Mouse (Mus musculus): ENCODE results near the gene Lsamp. TPM values are rescaled to one million over a fixed set of nuclear protein-coding genes. Genes with fewer than 3 reads are reported as not detected.

Lsamp gene
- polyA plus RNA-seq, 1 experiment from 2014 or later: 11.8 TPM

DNA sequence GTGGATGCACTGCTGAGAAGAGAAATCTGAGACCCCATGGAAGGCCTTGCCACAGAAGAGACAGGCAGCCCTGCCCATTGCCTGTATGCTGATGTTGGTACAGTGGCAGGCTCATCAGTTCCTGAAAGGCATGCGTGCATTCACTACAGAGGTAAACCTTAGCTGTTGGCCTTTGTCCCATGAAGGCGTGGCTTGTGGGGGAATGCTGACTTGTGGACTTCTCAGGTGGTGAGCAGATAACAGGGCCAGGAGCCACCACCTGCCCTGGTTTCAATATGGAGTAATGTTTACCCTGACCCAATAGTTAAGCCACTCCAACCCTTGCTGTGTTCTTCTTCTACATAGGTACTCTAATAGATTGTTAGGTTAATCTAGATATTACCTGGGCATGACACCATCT, 415.4 kb downstream of the Lsamp start:
- H3K27me3 ChIP-seq: no peaks in the 10 kb centered on the region
- H3K27ac ChIP-seq: no peak overlapping the region
- H3K9ac ChIP-seq: no peak overlapping the region
- no peaks in the 10 kb centered on the region for H3K4me1 ChIP-seq
- H3K4me2 ChIP-seq: no peak overlapping the region
- H3K9me3 ChIP-seq: no peaks in the 10 kb centered on the region
- WGBS: 82% methylated on average over 2 of the region's 2 CpGs
- no peak for ATAC-seq (ENCODE audit: insufficient number of reproducible peaks, insufficient read depth, low FRiP score, low TSS enrichment, low read depth)
- no peaks in the 10 kb centered on the region for H3K36me3 ChIP-seq
- H3K4me3 ChIP-seq: no peak overlapping the region

DNA sequence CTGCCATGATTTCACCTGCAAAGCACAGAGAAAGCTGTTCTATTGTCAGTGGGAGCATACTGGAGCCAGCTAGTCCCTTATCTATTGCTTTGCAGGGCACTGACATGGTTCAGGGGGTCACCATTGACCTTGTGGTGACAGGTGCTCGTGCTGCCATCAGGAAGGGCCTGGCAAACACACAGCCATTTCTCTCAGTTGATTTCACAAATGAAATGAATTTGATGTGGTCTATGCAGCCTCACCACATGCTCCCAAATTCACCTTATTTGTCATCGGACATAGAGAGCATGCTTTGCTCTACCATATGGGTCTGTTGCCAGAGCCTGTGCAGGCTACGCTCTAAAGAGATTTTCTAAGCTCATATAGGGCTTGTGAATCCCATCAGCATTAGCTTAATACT, 450.1 kb downstream of the Lsamp start:
- Histone ChIP-seq H3K4me3 (no peak overlapping the region), H3K4me1 (no peaks in the 10 kb centered on the region), H3K9me3 (no peaks in the 10 kb centered on the region), H3K27ac (no peak overlapping the region), H3K36me3 (no peaks in the 10 kb centered on the region), H3K27me3 (no peaks in the 10 kb centered on the region), H3K9ac (no peak overlapping the region), H3K4me2 (no peak overlapping the region)
- no peak for ATAC-seq (ENCODE audit: insufficient number of reproducible peaks, insufficient read depth, low FRiP score, low TSS enrichment, low read depth)
- 83% methylated on average over 3 of the region's 3 CpGs for WGBS

DNA sequence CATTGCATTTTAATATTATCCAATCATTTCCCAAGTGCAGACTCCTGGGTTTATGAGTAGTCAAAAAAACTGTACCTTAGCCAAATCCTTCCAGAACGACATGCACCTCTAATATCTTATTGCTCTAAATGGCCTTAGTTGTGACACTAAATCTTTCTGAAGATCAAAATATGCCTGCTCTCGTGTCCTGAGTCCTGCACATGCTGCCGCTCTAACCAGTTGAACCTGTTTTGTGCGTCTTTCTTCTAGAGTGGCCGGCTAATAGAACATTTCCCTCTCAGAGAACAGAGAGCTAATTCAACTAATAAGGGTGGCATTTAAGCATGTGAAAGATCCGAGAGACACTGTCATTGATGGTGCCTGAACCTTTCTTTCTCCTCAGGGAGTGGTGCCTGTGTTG, 452.3 kb downstream of the Lsamp start:
- no peak overlapping the region for H3K4me2 ChIP-seq
- no peak overlapping the region for H3K9ac ChIP-seq
- H3K36me3 ChIP-seq: no peaks in the 10 kb centered on the region
- H3K4me3 ChIP-seq: no peak overlapping the region
- no peaks in the 10 kb centered on the region for H3K9me3 ChIP-seq
- H3K4me1 ChIP-seq: no peaks in the 10 kb centered on the region
- no peaks in the 10 kb centered on the region for H3K27me3 ChIP-seq
- 52% methylated on average over 6 of the region's 6 CpGs for WGBS
- no peak for ATAC-seq (ENCODE audit: insufficient number of reproducible peaks, insufficient read depth, low FRiP score, low TSS enrichment, low read depth)
- no peak overlapping the region for H3K27ac ChIP-seq

DNA sequence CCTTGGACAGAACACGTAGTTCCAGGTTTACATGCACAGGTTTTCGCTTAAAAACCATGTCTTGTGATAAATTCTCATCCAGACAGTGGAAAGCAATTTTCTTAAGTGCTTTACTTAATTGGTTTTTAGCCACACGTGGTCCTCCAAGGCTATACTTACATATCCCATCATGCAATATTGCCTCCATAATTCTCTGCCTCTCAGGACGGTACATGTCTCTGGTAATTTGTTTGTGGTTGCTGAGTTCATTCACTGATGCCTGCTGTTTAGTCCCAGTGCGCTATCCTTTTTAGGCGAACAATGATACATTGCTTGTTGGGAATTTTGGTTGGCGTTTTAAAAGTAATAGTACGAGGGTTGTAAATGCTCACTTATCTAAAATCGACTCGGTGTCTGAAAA, 453.7 kb downstream of the Lsamp start:
- Histone ChIP-seq H3K9ac (no peak overlapping the region), H3K9me3 (no peaks in the 10 kb centered on the region), H3K4me2 (no peak overlapping the region), H3K4me3 (no peak overlapping the region), H3K4me1 (no peaks in the 10 kb centered on the region), H3K27me3 (no peaks in the 10 kb centered on the region), H3K36me3 (no peaks in the 10 kb centered on the region), H3K27ac (no peak overlapping the region)
- WGBS: 86% methylated on average over 10 of the region's 10 CpGs
- ATAC-seq (ENCODE audit: insufficient number of reproducible peaks, insufficient read depth, low FRiP score, low TSS enrichment, low read depth): no peak

DNA sequence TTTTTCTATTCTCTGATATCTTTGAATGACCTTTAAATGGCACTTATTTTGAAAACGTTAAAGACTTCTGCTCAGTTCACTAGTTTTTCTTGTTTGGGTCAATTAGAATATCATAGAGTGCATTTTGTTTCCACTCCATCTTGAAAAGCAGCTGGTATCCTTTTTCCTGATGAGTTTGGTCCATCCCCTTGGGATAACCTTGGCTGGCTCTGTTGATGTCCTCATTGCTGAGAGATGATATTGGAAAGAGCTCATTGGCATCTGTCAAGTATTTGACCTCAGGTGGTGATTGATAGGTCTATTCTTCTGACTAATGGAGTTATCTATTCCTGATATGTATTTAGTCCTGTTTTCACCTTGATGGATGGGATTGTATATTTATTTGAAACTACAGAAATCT, 454.7 kb downstream of the Lsamp start:
- no peaks in the 10 kb centered on the region for H3K36me3 ChIP-seq
- no peak for ATAC-seq (ENCODE audit: insufficient number of reproducible peaks, insufficient read depth, low FRiP score, low TSS enrichment, low read depth)
- H3K27ac ChIP-seq: no peak overlapping the region
- H3K9me3 ChIP-seq: no peaks in the 10 kb centered on the region
- H3K4me2 ChIP-seq: no peak overlapping the region
- H3K27me3 ChIP-seq: no peaks in the 10 kb centered on the region
- WGBS: 79% methylated on average over 1 of the region's 1 CpGs
- no peak overlapping the region for H3K4me3 ChIP-seq
- no peaks in the 10 kb centered on the region for H3K4me1 ChIP-seq
- H3K9ac ChIP-seq: no peak overlapping the region

DNA sequence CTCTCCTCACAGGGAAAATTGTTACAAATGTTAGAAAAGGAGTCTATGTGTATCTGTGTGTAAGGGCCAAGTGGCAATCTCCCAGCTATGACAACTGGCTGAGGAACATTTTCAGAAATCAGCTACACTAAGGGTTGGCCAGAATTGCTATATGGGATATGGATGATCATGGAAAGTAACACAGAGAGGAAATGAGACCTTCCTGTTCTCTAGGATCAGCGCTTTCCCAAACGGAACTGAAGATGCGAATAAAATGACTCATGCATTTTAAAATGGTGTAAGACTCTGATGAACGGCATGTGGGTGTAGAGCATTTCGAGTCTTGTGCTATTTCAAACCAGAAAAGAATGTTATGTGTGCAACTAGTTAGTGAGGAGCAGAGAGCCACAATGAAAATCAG, 462.4 kb downstream of the Lsamp start:
- H3K4me2 ChIP-seq: no peak overlapping the region
- 81% methylated on average over 5 of the region's 5 CpGs for WGBS
- no peaks in the 10 kb centered on the region for H3K9me3 ChIP-seq
- H3K36me3 ChIP-seq: no peaks in the 10 kb centered on the region
- no peaks in the 10 kb centered on the region for H3K27me3 ChIP-seq
- no peak overlapping the region for H3K9ac ChIP-seq
- H3K4me1 ChIP-seq: no peaks in the 10 kb centered on the region
- ATAC-seq (ENCODE audit: insufficient number of reproducible peaks, insufficient read depth, low FRiP score, low TSS enrichment, low read depth): no peak
- H3K4me3 ChIP-seq: no peak overlapping the region
- H3K27ac ChIP-seq: no peak overlapping the region

DNA sequence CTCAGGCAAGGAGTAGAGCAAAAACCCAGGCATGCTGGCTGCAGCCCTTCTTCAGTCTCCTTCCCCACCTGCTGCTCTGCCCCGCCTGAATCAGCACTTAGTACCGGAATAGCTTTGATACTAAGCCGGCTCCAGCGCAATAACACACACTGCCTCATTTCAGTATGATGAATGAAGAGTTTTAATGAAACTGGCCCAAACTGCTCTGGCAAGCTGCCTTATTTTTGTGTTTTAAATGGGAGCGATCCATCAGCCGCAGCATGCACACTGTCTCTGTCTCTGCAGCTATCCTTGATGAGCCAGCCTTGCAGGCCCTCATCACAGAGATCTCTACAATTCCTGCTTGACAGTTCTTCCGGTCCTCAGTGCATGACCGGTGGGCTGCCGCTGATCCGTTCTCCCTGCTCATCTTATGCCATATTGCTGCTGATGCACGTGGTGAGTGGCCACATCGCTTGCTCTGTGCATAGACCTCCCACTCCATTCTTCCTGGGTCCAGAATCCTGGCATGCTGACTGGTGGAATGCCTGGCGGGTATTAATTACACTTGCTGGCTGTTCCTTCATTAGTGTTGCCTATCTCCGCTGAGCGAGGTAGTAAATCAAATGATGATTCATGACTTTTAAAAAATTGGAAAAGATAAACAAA, 479.4 kb downstream of the Lsamp start:
- H3K27ac ChIP-seq: no peak overlapping the region
- no peak for ATAC-seq (ENCODE audit: insufficient number of reproducible peaks, insufficient read depth, low FRiP score, low TSS enrichment, low read depth)
- H3K27me3 ChIP-seq: no peaks in the 10 kb centered on the region
- no peaks in the 10 kb centered on the region for H3K4me1 ChIP-seq
- H3K4me3 ChIP-seq: no peak overlapping the region
- H3K36me3 ChIP-seq: no peaks in the 10 kb centered on the region
- no peak overlapping the region for H3K4me2 ChIP-seq
- WGBS: 80% methylated on average over 15 of the region's 15 CpGs
- H3K9ac ChIP-seq: no peak overlapping the region
- H3K9me3 ChIP-seq: no peaks in the 10 kb centered on the region

DNA sequence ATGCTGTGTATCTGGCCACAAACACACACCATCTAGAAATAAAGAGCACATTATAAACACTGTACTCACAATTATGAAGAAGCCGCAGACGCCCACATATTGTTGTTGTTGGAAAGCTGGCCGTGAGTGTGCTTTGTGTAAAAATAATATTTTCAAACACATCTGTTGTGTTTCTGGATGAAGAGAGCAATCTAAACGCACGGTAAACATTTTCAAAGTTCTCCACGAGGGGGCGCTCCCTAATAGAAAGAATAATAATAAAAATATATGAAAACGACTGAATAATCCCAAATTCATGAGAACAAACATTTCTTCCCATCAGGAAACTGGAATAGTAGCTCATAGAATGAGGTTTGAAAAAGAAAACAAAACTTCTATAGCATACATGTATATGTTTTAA, 482.4 kb downstream of the Lsamp start:
- no peak for ATAC-seq (ENCODE audit: insufficient number of reproducible peaks, insufficient read depth, low FRiP score, low TSS enrichment, low read depth)
- 15% methylated on average over 8 of the region's 8 CpGs for WGBS
- no peak overlapping the region for H3K4me3 ChIP-seq
- no peak overlapping the region for H3K4me2 ChIP-seq
- no peaks in the 10 kb centered on the region for H3K27me3 ChIP-seq
- no peaks in the 10 kb centered on the region for H3K4me1 ChIP-seq
- H3K9ac ChIP-seq: no peak overlapping the region
- no peaks in the 10 kb centered on the region for H3K36me3 ChIP-seq
- H3K9me3 ChIP-seq: no peaks in the 10 kb centered on the region
- H3K27ac ChIP-seq: no peak overlapping the region

DNA sequence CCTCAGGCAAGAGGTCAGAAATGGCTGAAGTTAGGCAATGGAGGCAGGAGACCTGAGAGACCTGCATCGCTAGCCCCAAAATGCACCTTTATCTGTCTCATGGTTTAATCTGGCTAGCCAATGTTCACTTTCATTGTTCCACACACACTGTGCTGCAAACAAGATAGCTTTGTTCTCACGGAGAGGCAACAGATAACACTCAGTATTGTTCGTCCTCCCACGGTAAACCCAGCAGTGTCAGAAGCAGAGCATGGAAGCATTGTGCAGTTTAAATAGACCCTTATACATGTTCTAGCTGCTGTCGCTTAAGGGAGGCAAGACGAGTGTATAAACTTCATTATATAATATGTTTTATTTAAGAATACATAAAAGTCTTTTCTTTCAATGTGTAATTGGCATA, 486.8 kb downstream of the Lsamp start:
- Histone ChIP-seq H3K4me1 (no peaks in the 10 kb centered on the region), H3K4me3 (no peak overlapping the region), H3K27ac (no peak overlapping the region), H3K27me3 (no peaks in the 10 kb centered on the region), H3K9me3 (no peaks in the 10 kb centered on the region), H3K36me3 (no peaks in the 10 kb centered on the region), H3K4me2 (no peak overlapping the region), H3K9ac (no peak overlapping the region)
- no peak for ATAC-seq (ENCODE audit: insufficient number of reproducible peaks, insufficient read depth, low FRiP score, low TSS enrichment, low read depth)
- 57% methylated on average over 6 of the region's 6 CpGs for WGBS

DNA sequence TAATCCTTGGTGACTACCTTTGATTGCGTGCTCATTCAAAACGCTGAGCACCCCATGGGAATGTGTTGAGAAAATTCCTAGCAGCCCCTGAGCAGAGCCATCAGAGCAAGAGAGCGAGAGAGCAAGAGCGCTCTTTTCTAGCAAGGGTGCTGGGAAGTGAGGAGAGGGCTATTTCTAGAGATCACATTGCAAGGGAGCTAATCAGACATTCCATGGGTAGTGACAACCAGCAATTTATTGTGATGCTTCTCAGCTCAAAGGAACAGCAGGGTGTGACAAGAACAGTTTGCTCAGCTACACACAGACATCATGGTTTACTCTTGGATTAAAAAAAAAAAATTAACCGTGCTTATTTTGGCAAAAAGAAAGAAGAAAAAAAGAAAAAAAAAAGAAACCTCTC, 487.8 kb downstream of the Lsamp start:
- no peaks in the 10 kb centered on the region for H3K9me3 ChIP-seq
- no peaks in the 10 kb centered on the region for H3K4me1 ChIP-seq
- H3K27ac ChIP-seq: no peak overlapping the region
- no peak for ATAC-seq (ENCODE audit: insufficient number of reproducible peaks, insufficient read depth, low FRiP score, low TSS enrichment, low read depth)
- WGBS: 65% methylated on average over 5 of the region's 5 CpGs
- no peak overlapping the region for H3K9ac ChIP-seq
- H3K36me3 ChIP-seq: no peaks in the 10 kb centered on the region
- no peaks in the 10 kb centered on the region for H3K27me3 ChIP-seq
- no peak overlapping the region for H3K4me2 ChIP-seq
- no peak overlapping the region for H3K4me3 ChIP-seq

DNA sequence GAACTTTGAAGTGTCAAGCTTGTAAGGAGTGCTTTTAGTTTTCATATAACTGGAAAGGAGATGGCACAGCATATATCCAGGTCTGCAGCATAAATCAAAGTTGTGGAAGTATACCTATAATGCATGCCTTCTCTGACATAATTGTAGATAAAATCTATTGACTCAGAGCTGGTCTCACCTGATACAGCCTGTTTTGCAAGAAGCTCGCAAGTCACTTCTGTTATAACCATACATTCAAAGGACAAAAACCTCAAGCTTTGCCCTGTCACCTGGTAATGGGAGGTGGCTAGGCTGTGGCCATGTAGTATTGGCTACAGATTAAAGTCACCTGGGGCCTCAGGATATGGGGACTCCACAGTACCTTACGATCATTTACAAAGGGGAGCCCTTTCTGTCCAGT, 507.4 kb downstream of the Lsamp start:
- H3K9me3 ChIP-seq: no peaks in the 10 kb centered on the region
- no peak overlapping the region for H3K4me3 ChIP-seq
- no peaks in the 10 kb centered on the region for H3K36me3 ChIP-seq
- H3K4me2 ChIP-seq: no peak overlapping the region
- ATAC-seq (ENCODE audit: insufficient number of reproducible peaks, insufficient read depth, low FRiP score, low TSS enrichment, low read depth): no peak
- 92% methylated on average over 2 of the region's 2 CpGs for WGBS
- no peak overlapping the region for H3K27ac ChIP-seq
- no peaks in the 10 kb centered on the region for H3K4me1 ChIP-seq
- no peaks in the 10 kb centered on the region for H3K27me3 ChIP-seq
- no peak overlapping the region for H3K9ac ChIP-seq

DNA sequence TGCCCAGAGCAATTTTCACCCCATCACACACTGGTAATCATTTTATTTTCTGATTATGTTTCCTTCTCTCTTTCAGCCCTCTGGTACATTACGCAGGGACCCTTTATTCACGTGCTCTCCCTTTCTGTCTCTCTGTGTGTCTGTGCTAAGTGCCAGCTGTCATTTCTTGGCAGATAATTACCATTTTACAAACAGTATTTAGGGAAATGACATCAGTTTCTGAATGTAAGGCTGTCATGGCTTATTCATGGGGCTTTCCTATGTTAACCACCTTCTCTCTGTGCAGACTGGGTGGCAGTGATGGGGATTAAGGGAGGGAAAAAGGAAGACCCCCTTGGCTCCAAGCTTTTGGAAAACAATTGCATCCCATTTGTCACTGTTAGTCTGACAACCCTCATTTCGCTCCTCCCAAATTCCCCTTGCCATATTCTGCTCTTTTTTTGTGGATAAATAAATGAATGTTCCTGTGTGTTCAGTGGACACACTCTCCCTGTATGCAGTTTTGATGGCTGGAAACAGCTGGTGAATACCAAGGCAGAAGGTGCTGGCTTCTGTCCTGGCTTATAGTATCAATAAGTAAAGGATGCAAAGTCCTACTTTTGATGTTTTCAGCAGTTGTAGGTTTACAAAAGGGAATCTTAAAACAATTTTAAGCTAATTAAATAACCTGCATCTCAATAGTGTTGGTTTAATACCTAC, 520.2 kb downstream of the Lsamp start:
- Histone ChIP-seq H3K4me1 (no peaks in the 10 kb centered on the region), H3K4me3 (no peak overlapping the region), H3K4me2 (no peak overlapping the region), H3K36me3 (no peaks in the 10 kb centered on the region), H3K27me3 (no peaks in the 10 kb centered on the region), H3K27ac (no peak overlapping the region), H3K9ac (no peak overlapping the region), H3K9me3 (no peaks in the 10 kb centered on the region)
- ATAC-seq (ENCODE audit: insufficient number of reproducible peaks, insufficient read depth, low FRiP score, low TSS enrichment, low read depth): no peak
- 51% methylated on average over 3 of the region's 3 CpGs for WGBS

Data from embryonic facial prominence, embryonic 13.5 days (tissue).